Mouse (Mus musculus): ENCODE measurements at regions not wholly inside any gene's neighbourhood (a gene's known extent, or its start where the extent isn't known, plus 50 kb on each side); places are given as distances from the start of the nearest gene placed in this dataset.

DNA sequence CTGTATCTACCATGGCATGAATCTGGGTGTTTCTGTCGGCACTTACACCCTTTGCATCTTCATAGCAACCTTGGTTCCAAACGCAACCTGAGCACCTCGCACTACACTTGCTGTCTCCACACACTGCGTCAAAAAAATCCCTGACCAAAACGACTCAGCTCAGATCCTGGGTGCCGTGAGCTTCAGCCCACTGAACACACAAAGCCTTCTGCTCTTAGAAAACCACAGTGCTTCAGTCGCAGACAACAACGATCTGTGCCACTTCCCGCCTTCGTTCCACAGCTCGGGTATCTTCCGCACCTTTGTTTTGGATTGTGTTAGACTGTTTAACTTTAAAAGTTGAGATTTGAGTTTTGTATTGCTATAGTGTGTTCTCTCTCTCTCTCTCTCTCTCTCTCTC is 105.7 kb downstream of the Sp3 start:
- TF ChIP-seq CTCF (IDR thresholded peaks at IDR 0.05) (no peak), EP300 (IDR thresholded peaks at IDR 0.05) (no peak)
